Mouse (Mus musculus) heart, embryonic 11.5 days (tissue): ENCODE data around the gene Btnl2. TPM values are rescaled to one million over a fixed set of nuclear protein-coding genes. Genes with fewer than 3 reads are reported as not detected.

Experiments
- ATAC-seq: fragments of 200-750 bp; cut with Nextera tagmentation; replicated peaks from 2 replicates; pipeline ENCODE4 v1.8.0; 2017; ENCODE audit warnings: moderate library complexity; ENCODE audit not compliant: insufficient number of reproducible peaks, low FRiP score, low TSS enrichment
- H3K27ac ChIP-seq: fragments of 300-500 bp; sonication (generic); 2 replicates; pipeline ENCODE4 v1.5.1; 2014; ENCODE audit warnings: mild to moderate bottlenecking, low read depth, low read length
- H3K27me3 ChIP-seq: fragments of 300-500 bp; sonication (generic); 2 replicates; pipeline ENCODE4 v1.6.1; 2014; ENCODE audit warnings: mild to moderate bottlenecking, low read length, mixed read lengths; ENCODE audit not compliant: control insufficient read depth, insufficient read depth
- H3K36me3 ChIP-seq: fragments of 300-500 bp; sonication (generic); 2 replicates; pipeline ENCODE4 v1.6.1; 2014; ENCODE audit warnings: mild to moderate bottlenecking, low read length, moderate library complexity, mixed read lengths; ENCODE audit not compliant: control insufficient read depth, insufficient read depth
- H3K4me1 ChIP-seq: fragments of 300-500 bp; sonication (generic); 2 replicates; pipeline ENCODE4 v1.6.1; 2014; ENCODE audit warnings: low read length; ENCODE audit not compliant: control insufficient read depth, insufficient read depth
- H3K4me2 ChIP-seq: fragments of 300-500 bp; sonication (generic); 2 replicates; pipeline ENCODE4 v1.6.1; 2014; ENCODE audit warnings: mild to moderate bottlenecking, moderate library complexity
- H3K4me3 ChIP-seq: fragments of 300-500 bp; sonication (generic); 2 replicates; pipeline ENCODE4 v1.5.1; 2014; ENCODE audit warnings: low read depth, low read length
- H3K9ac ChIP-seq: fragments of 300-500 bp; sonication (generic); 2 replicates; pipeline ENCODE4 v1.6.1; 2014; ENCODE audit warnings: mild to moderate bottlenecking, low read depth, low read length, moderate library complexity
- H3K9me3 ChIP-seq: fragments of 300-500 bp; sonication (generic); replicated peaks from 2 replicates; pipeline ENCODE4 v1.6.1; 2016; ENCODE audit warnings: low read length; ENCODE audit not compliant: control insufficient read depth
- WGBS: fragments of 180-500 bp; shearing (Covaris S2); extraction: QIAGEN DNeasy Blood & Tissue Kit; methylation state at CpG from one replicate; pipeline ENCODE4 v1.1.7; 2014; ENCODE audit not compliant: insufficient replicate concordance; 5-methylcytosine and 5-hydroxymethylcytosine counted together
- polyA plus RNA-seq: library from polyadenylated mRNA; unstranded; fragments of >200 nt; fragmentation: Nextera tagmentation; extraction: Ambion mirVana; gene quantifications from 2 replicates; pipeline ENCODE4 v1.2.1, GENCODE M21; 2014

Btnl2 gene
- polyA plus RNA-seq, 1 experiment from 2014 or later, result not detected

DNA sequence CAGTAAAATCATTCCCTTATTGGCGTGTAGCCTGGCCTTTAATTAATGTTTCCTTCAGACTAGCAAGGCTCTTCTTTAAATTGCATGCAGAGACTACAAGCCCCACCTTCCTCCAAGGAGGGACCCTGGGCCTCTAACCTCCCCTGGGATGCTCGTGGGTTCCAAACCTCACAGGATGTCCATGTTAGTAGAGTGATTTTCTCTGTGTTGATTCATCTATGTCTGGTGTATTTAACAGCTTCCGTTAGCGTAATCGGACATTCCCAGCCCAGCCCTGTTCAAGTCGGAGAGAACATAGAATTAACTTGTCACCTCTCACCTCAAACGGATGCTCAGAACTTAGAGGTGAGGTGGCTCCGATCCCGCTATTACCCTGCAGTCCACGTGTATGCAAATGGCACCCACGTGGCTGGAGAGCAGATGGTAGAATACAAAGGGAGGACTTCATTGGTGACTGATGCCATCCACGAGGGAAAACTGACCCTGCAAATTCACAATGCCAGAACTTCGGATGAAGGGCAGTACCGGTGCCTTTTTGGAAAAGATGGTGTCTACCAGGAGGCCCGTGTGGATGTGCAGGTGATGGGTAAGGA is 8.4 kb downstream of the Btnl2 start:
- H3K27me3 ChIP-seq, result no peaks in the 10 kb centered on the region
- no peak overlapping the region for H3K4me3 ChIP-seq
- no peak overlapping the region for H3K27ac ChIP-seq
- H3K4me2 ChIP-seq, result no peak overlapping the region
- H3K9ac ChIP-seq, result no peak overlapping the region
- ATAC-seq, result no peak
- H3K36me3 ChIP-seq, result no peaks in the 10 kb centered on the region
- no peaks in the 10 kb centered on the region for H3K4me1 ChIP-seq
- WGBS, result 76% methylated on average over 15 of the region's 15 CpGs
- H3K9me3 ChIP-seq, result no peaks in the 10 kb centered on the region

DNA sequence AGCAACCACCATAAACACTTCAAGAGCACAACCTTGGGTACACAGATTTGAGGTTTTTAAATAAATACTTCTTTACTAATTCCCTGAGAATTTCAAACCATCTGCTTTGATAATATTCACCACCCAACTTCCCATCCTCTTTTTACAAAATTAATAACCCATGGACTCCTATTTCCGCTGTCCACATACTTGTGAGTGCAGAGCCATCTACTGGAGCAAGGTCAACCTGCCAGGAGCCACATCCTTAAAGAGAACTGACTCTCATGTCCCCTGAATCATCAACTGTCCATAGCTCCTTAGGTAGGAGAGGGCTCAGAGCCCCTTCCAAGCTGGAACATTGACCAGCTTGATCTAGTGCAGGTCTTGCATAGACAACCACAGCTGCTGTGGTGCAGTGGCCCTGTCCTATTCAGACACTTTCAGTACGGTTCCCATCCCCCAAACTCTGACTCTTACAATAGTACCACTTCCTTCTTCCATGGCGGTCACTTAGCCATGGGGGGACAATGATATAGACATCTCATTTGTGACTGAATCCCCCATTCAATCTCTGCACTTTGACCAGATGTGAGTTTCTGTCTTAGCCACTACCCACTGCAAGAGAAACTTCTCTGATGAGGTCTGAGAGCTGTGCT is 9.2 kb downstream of the Btnl2 start:
- H3K36me3 ChIP-seq, result no peaks in the 10 kb centered on the region
- ATAC-seq, result no peak
- no peak overlapping the region for H3K27ac ChIP-seq
- H3K9ac ChIP-seq, result no peak overlapping the region
- 70% methylated on average over 3 of the region's 3 CpGs for WGBS
- no peak overlapping the region for H3K4me2 ChIP-seq
- no peaks in the 10 kb centered on the region for H3K9me3 ChIP-seq
- H3K27me3 ChIP-seq, result no peaks in the 10 kb centered on the region
- H3K4me1 ChIP-seq, result no peaks in the 10 kb centered on the region
- H3K4me3 ChIP-seq, result no peak overlapping the region

DNA sequence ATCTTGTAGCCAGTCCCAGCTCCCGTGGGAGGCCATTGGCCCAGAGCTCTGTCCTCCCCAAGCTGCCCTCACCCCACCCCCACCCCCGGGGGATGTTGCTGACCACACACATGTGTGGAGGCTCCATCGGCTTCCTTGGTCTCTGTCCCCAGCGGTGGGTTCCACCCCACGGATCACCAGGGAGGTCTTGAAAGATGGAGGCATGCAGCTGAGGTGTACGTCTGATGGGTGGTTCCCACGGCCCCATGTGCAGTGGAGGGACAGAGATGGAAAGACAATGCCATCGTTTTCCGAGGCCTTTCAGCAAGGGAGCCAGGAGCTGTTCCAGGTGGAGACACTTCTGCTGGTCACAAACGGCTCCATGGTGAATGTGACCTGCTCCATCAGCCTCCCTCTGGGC is 10.4 kb downstream of the Btnl2 start:
- no peak for ATAC-seq
- Histone ChIP-seq H3K9me3 (no peaks in the 10 kb centered on the region), H3K36me3 (no peaks in the 10 kb centered on the region), H3K27me3 (no peaks in the 10 kb centered on the region), H3K4me3 (no peak overlapping the region), H3K27ac (no peak overlapping the region), H3K4me2 (no peak overlapping the region), H3K4me1 (no peaks in the 10 kb centered on the region), H3K9ac (no peak overlapping the region)
- WGBS, result 75% methylated on average over 10 of the region's 10 CpGs

DNA sequence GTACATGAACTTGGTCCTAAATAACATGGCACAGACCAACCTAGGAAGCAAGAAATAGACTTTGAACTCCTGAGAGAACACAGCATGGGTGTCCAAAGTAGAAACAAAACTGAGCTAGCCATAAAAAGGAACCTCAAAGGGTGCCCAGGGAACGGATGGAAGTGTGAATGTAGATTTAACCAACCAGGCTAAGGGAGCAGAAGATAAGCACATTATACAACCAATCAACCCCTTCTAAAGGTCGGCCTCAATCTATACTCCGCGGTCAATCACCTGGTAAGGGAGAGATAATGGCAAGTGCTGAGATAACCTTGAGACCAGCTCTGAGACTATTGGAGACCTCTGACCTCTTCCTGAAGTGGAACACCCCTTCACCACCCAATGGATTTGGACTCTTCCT is 15.9 kb downstream of the Btnl2 start:
- ATAC-seq, result no peak
- Histone ChIP-seq H3K4me1 (no peaks in the 10 kb centered on the region), H3K4me3 (no peak overlapping the region), H3K9ac (no peak overlapping the region), H3K36me3 (no peaks in the 10 kb centered on the region), H3K27ac (no peak overlapping the region), H3K27me3 (no peaks in the 10 kb centered on the region), H3K9me3 (no peaks in the 10 kb centered on the region), H3K4me2 (no peak overlapping the region)
- WGBS, result 53% methylated on average over 4 of the region's 4 CpGs

DNA sequence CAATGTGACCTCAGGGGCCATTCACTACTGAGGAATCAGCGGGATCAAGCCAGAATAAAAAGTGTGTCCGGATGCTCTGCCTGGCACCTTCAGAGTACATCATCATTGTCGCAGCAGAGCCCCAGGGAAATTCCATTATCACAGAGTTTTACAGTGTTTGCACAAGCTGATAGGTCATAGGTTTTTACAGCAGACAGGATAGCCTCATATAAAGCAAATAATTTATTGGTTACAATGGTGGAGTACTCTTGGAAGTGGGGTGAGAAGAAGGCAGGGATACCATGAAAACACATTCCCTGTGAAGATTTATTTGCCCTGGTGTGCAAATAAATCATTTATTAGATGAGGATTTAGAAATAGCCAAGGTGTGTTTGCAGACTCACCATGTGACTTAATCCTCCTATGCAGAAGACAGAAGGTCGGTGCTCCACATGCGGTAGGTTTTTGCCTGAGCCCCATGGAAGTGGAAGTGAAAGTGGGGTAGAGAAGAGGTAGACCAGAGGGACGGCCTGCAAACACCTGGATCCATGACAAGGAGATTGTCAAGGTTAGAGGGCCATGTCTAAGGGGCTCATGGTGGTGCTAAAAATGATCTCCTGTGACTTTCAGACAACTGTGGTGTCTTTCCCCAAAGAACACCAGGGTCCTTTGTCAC is 18.6 kb downstream of the Btnl2 start:
- ATAC-seq, result no peak
- Histone ChIP-seq H3K4me3 (no peak overlapping the region), H3K4me2 (no peak overlapping the region), H3K9me3 (no peaks in the 10 kb centered on the region), H3K36me3 (no peaks in the 10 kb centered on the region), H3K9ac (no peak overlapping the region), H3K4me1 (no peaks in the 10 kb centered on the region), H3K27me3 (no peaks in the 10 kb centered on the region), H3K27ac (no peak overlapping the region)
- 77% methylated on average over 6 of the region's 6 CpGs for WGBS

DNA sequence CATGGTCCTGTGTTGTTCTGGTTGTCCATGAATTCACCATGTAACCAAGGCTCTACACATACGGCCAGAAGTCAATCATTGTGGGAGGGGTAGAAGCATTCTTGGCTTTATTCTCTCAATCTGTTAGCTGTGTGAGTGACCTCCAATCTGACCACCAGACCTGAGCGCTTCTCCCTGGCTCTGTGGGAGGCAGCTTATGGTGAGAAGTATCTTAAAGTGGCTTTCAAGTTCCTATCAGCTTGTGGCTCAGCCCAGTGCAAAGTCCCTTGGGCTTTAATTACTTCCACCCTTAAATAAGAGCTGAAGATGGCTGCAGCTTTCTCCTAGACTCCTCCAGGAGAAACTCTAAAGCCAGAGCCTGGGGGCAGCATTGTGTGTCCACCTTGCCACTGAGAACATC is 22.2 kb downstream of the Btnl2 start, which contains the start of gene Btnl1:
Gene Btnl1, plus strand, starts transcription at position 286 of the 400 bp plus-strand sequence.
- Histone ChIP-seq H3K4me2 (no peak within 1 kb of the TSS), H3K9me3 (no peaks in the 10 kb centered on the region), H3K36me3 (no peaks in the 10 kb centered on the region), H3K27ac (no peak within 1 kb of the TSS), H3K4me1 (no peaks in the 10 kb centered on the region), H3K4me3 (no peak within 1 kb of the TSS), H3K27me3 (0 out of 2 replicates have a peak, but pooled peaks cover 2% of the 10 kb centered on the region), H3K9ac (no peak within 1 kb of the TSS)
- WGBS, result 59% methylated on average over 2 of the region's 2 CpGs
- no peak for ATAC-seq

DNA sequence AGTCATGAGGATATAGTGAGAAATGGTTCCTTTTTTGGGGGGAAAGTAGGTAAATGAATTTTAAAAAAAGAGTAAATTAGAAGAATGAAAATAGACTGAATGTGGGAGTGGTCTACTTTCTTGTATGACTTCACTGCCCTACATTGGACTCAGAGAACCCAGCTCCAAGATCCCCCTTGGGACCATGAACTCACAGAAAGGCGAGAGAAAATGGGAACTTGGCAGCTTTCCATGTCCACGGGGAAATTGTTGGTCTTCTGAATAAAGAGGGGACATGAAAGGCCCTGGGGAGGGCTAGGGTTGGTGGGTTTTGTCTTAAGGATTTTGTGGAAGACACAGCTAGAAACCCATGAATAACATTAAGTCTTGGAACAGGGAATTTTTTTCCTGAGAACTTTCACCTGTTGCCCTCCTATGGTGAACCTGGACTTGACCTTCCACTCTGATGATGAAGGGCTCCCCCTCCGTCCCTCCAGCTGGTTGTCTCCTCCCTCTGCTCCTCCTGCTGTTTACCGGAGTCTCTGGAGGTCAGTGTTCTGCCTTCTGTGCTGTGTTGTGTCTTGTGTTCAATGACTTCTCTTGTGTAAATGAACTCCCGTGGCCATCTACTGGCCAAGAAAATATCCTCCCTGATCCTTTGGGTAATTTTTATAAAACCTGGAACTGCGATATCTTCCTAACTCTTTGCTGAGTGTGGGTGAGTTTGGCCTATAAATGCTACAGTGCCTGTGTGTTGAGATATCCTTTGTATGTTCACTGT is 23.0 kb downstream of the Btnl2 start:
- Histone ChIP-seq H3K4me1 (no peaks in the 10 kb centered on the region), H3K27ac (no peak overlapping the region), H3K27me3 (0 out of 2 replicates have a peak, but pooled peaks cover 2% of the 10 kb centered on the region), H3K9me3 (no peaks in the 10 kb centered on the region), H3K36me3 (no peaks in the 10 kb centered on the region), H3K4me3 (no peak overlapping the region), H3K9ac (no peak overlapping the region), H3K4me2 (no peak overlapping the region)
- 62% methylated on average over 6 of the region's 6 CpGs for WGBS
- ATAC-seq, result no peak

DNA sequence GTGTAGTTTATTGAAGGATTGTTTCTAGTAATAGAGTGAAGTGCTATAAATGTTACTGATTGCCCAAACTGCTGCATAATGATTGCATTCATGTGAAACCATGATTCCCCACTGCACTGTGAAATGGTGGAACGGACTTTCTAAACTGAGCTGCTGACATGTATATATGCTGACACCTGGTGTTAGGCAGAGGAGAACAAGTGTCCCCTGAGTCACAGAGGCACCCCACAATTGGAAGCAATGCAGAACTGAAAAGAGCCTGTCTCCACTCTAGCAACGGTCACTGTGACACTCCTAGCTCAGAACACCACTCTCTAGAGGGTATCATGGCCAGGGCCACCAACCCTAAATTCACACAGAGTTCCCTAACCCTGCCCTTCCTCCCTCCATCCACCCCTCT is 24.1 kb downstream of the Btnl2 start:
- H3K27ac ChIP-seq, result no peak overlapping the region
- H3K9ac ChIP-seq, result no peak overlapping the region
- H3K4me2 ChIP-seq, result no peak overlapping the region
- H3K4me1 ChIP-seq, result no peaks in the 10 kb centered on the region
- no peak overlapping the region for H3K4me3 ChIP-seq
- 64% methylated on average over 2 of the region's 2 CpGs for WGBS
- H3K9me3 ChIP-seq, result no peaks in the 10 kb centered on the region
- H3K27me3 ChIP-seq, result 0 out of 2 replicates have a peak, but pooled peaks cover 2% of the 10 kb centered on the region
- no peaks in the 10 kb centered on the region for H3K36me3 ChIP-seq
- ATAC-seq, result no peak
